Mouse (Mus musculus): Measurements from ENCODE around the gene Kcnj12.
A peak's percentile ranks its signal among the peaks of the same experiment; 100 is the strongest.

Gene Kcnj12

DNA sequence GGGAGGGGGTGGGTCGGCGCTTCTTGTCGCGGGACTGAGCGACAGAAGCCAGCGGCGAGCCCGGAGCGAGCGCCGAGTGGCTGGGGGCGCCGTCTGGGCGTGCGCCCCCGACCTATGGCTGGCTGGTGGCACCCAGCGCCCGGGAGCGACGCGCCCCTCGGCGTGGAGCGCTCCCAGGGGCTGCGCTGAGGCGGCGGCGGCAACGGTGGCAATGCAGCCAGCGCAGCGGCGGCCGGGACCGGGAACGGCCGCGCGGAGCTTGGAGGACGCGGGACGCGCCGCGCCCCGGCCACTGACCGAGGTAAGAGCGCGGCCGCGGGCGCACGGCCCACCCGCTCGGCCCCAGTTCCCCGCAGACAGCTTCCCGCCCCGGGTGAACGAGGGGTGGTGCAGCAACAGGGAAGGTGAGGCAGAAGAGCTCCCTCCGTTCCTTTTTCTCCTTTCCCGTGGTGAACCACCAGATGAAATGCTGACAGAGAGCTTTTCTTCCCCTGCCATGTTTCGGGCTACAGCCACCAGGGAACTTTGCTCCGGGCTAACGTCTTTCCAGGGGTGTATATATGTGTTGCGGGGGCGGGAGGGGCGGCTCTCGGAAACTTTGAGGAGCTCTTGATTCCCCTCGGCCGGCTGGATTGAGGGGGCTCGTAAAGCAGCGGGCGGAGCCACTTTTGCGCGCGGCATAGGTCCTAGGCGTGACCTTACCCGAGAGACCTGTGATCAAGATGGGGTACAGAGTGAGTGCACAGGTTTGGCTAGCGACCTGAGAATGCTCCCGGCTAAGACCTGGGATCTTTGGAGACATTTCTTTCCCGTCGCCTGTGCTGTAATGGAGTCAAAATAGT, at the start of gene Kcnj12:
TSS of gene Kcnj12 (plus strand) at position 15 of the 842 bp plus-strand sequence.
- DNase-seq: no peak

DNA sequence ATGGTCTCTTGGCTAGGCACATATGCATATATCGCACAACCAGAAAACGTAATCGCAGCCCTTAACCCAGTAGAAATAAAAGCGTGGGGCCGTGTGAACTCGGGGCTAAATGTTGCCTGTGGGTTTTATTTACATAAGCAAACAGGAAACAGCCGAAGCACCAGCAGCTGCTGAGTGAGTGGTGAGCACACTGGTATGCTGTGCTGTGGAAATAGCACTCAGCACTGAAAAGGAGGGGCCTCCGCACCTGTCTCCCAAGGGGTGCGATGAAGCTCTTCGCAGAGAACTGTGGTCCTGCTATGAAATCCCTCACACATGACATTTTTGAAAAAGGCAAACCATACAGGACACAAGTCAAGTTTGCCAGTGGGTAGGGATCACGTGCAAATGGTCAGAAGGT, 47.3 kb upstream of the Kcnj12 start:
- DNase-seq: no peak

DNA sequence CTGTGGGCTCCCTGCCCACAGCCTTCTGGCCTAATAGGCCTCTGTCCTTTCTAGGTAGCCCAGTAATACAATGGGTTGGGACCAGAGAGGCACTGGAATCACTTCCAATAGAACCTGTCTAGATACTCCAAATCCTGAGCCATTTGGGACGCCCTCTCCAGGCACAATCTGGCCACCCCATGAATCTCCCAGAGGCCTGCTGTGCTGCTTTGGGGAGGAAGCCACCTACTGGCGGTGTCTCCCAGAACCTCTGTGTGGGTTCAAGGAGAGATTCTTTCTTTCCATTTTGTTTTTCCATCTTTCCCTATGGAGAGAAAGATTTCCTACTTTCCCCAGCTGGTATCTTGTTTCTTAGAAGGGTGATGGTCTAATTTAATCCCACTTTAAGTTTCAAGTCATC, 46.1 kb upstream of the Kcnj12 start:
- no peak for DNase-seq

- peak; percentile 25 for DNase-seq
Observed at GRCm38 (mm10) chr11:60976742-60977141, 45.6 kb upstream of the Kcnj12 start.

DNA sequence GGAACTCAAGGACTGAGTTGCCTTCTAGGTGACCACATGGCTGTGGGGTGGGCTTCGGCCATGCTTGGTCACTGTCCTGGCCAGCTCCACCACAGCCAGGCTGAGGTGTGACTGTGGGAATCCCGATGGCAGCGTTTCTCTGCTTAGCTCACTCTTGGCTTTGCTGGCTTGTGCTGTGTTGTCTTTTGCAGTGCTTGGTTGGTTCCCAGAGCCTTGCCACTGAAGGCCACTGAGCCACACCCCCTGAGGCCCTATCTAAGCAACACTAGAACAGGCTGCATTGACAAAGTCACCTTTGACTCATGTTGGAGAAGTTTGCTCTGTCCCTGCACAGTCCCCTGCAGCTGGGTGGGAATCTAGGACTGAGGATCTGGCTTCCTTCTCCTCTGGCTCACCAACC, 45.2 kb upstream of the Kcnj12 start:
- no peak for DNase-seq

DNA sequence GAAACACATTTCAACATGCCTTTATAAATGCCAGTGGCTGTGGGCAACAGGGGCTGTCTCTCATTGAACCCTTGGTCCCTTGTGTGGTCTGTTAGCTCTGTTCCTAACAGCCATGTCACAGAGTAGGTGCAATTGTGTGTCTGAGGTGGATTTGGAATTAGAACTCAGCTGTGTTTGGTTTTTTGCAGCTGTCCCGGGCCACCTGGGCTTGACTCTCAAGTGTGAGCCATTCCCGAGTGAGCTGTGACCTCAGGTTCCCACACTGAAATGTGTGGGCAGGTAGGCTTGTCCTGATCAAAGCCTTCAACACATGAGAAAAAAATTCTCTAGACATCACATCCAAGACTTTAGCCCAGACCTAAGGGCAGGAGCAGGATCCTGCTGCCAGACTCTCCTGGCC, 43.7 kb upstream of the Kcnj12 start:
- DNase-seq: no peak

- no peak for DNase-seq
Observed at GRCm38 (mm10) chr11:60979788-60980187, 42.6 kb upstream of the Kcnj12 start.

GRCm38 (mm10) chr11:60981693-60982486, 40.5 kb upstream of the Kcnj12 start:
- no peak for DNase-seq

DNA sequence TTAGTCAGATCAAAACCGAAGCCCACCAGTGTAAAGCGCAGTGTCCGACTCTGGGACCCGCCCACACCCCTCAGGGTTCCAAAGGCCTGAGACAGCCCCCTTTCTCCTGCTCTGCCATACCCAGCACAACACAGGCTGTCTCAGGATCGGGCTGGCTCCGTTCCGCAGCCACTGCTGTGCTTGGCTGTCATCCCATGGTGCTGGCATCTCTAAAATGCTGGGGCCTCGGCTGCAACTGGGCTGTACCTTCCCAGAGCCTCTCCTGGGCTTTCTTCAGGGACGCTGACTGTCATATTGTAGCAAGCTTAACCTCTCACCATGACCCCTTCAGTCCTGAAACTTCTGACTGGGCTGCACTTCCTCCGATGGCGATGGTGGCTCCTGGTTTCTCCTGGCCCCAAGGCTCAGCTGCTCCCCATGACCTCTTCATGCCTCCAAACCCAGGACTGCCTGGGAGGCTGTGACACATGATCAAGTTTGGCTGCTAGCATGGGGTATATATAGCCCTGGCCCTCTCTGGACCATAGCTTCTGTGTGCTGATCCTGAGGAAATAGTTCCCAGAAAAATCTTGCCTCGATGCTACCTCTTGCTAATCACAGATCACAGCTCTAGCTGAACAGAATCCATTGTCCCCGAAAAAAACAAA, 37.3 kb upstream of the Kcnj12 start:
- no peak for DNase-seq

GRCm38 (mm10) chr11:60990428-60990827, 31.9 kb upstream of the Kcnj12 start:
- no peak for DNase-seq

DNA sequence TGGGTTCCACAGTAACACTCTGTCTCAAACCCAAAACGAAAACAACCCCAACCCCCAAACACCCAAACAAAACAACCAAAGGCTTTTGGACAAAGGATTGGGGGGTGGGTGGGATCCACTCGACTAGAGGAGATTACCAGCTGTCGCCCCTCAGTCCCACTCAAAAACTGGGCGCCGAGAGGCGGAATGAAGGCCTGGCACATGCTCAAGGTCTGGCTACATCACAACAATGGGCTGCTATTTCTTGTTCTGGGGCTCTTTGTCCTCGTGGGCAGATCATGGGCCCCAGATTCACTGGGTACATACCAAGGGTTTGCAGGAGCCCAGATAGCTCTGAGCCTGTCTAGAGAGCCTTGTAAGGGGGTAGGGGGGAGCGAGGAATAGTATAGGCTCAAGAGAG, 19.6 kb upstream of the Kcnj12 start:
- DNase-seq: no peak

GRCm38 (mm10) chr11:61004046-61004445, 18.3 kb upstream of the Kcnj12 start:
- DNase-seq: no peak

DNA sequence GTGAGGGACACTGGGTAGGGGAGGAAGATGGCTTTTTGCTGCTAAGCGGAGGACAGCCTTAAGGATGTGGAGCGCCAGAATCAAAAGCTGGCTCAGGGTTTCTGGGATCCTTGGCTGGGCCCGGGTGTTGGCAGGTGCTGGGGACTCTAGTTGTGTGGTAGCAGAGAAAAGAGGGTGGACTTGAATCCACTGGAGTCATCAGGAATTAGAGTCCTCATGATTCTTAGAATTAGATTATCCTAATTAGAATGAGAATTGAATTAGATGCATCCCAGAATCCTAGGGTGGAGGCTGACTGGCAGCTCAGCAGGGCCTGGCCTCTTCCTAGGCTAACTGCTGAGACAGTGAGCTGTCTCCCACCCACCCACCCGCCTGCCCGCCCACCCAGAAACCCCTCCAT, 17.6 kb upstream of the Kcnj12 start:
- DNase-seq: no peak

DNA sequence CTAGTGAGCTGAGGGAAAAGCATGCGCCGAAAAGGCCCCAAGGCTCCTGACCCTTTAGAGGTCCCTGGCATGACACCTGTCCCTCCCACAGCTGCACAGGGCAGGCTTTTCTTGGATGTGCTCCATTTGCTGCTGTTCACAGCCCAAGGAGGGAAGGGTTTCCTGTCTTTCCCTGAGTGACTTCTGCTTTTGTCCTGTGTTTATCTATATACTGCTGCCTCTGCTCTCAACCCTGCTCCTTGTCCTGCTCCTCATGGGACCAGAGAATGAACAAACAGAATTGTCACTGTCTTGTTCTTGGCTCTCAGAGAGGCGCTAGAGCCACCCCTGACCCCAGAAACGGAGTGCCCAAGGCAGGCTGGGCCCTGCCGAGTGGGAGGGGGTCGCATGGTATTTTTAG, 17.0 kb upstream of the Kcnj12 start:
- DNase-seq: no peak

DNA sequence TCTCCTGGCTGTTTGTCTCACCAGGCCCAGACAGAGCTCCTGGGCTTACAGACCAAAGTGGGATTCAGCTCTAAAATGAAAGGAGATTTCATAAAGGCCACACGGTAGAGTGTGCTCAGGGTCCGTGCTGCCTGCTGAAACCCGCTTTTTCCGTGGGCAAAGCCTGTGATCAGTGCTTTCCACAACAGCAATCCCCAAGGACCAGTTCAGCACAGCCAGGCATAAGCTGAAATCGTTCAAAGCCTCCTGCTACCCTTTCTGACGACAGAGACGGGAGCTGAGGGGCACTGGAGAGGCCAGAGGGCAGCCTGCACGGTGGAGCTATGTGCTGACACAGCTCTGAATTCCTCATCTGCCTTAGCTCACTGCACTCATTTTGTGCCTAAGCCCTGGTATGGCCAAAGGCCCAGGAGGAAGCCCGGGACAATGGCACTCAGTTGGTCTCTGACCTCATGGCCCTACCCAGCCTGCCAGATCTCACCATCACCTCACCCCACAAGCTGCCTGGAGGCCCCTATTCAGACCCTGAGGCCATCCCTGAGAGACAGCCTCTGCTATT, 10.5 kb upstream of the Kcnj12 start:
- no peak for DNase-seq

DNA sequence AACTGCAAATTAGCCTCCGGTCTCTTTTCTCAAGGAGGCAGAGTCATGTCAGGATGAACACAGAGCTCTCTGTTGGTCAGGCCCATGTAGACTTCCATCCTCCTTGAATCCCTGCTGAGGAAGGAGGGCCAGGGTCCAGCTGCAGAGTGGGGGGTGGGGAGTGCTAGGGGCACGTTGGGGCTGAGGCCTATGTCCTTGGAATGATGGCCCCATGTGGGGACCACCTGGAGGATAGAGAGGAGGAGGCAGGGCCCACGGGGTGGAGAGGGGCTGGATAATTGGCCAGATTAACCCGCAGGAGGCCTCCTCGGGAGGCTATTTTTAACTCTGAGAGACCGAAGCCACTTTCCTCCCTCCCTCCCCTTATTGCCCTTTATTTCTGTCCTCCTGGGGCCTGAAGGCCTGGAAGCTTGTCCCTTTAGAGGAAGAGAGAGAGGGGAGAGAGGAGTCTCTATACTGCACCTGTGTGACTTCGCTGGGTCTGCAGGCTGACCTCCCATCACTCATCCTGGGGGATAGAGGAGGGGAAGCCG, 5.4 kb upstream of the Kcnj12 start:
- no peak for DNase-seq

GRCm38 (mm10) chr11:61021129-61021528, 1.2 kb upstream of the Kcnj12 start:
- DNase-seq: no peak

- DNase-seq: no peak
Observed at GRCm38 (mm10) chr11:61021676-61022549, 451 bp upstream of the Kcnj12 start.

DNA sequence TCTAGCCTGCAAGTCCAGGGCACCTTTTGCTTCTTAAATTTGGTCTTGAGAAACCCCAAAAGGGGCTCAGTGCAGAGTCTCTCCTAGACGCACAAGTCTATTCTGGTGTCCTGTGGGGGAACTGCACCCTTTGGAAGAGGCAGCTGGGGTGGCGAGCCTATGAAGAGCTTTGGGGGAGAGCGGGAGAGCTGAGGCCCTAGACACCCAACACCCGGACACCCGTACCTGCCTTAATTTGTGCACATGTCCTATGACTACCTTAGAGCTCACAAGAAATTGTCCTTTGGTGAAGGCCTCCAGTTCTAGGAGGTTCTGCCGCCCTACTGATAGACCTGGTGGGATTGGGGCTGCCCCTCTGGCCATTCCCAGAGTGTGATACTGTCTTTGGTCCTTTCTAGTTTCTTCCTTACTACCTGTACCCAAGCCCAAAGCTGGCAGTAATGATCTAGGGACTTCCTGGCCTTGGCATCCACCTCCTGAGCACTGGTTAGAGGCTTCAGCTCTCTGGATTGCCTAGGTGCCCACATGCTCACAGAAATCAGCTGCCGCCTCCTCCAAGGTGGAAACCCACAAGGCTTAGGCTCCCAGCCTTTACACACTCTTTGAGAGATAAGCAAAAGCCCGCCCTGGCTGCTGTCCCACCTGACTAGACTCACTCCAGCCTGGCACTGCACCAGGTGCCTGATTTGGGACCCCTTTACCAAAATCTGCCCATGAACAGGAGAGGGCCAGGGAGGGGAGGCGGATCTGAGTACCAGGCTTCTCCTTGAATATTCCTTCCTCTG, 1.2 kb downstream of the Kcnj12 start:
- no peak for DNase-seq

DNA sequence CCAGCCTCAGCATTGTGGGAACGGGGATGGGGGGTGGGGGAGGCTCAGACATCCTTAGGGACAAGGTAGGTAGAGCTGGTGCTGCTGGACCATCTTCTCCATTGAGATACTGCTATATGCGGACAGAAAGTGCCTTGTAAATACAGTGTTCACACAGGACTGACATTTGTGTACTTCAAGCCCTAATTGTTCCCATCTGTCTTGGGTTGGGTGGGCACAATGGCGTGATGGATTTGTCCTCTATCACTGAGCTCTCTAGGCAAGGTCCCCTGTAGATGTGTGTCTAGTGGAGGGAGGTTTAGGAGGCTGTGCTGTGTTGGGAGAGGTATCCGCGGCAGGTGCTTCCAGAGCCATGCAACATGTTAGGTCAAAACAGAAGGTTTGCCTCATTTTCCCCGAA, 2.0 kb downstream of the Kcnj12 start:
- DNase-seq: no peak

- no peak for DNase-seq
Observed at GRCm38 (mm10) chr11:61024996-61025395, 2.6 kb downstream of the Kcnj12 start.
